Mouse (Mus musculus) heart, adult 2 months (tissue): ENCODE data around the gene Rpl9. TPM values are rescaled to one million over a fixed set of nuclear protein-coding genes. Genes with fewer than 3 reads are reported as not detected.

ENCODE experiments used
- DNase-seq, 2 experiments: peaks; one replicate each; pipeline ENCODE4 v3.0.0; 2021
- H3K27ac ChIP-seq: fragments of 200-600 bp; 2 replicates; pipeline ENCODE4 v1.8.1; 2022
- H3K27me3 ChIP-seq: fragments of 200-500 bp; 2 replicates; pipeline ENCODE4 v1.6.1; 2012; ENCODE audit warnings: mild to moderate bottlenecking, low read length, inconsistent platforms, mixed read lengths; ENCODE audit not compliant: control insufficient read depth, insufficient read depth
- H3K36me3 ChIP-seq: fragments of 200-500 bp; 2 replicates; pipeline ENCODE4 v1.6.1; 2012; ENCODE audit warnings: low read length, inconsistent platforms; ENCODE audit not compliant: control insufficient read depth, insufficient read depth
- H3K4me1 ChIP-seq: fragments of 200-500 bp; 2 replicates; pipeline ENCODE4 v1.6.1; 2011; ENCODE audit warnings: low read length; ENCODE audit not compliant: control insufficient read depth, insufficient read depth
- H3K4me3 ChIP-seq: fragments of 200-600 bp; 2 replicates; pipeline ENCODE4 v1.8.1; 2022
- H3K79me2 ChIP-seq: fragments of 200-500 bp; replicated peaks from 2 replicates; pipeline ENCODE4 v1.6.1; 2012; ENCODE audit warnings: mild to moderate bottlenecking, inconsistent platforms, low read length, moderate library complexity, mixed read lengths; ENCODE audit not compliant: control insufficient read depth, insufficient read depth
- H3K9ac ChIP-seq: fragments of 200-500 bp; 2 replicates; pipeline ENCODE4 v1.6.1; 2012; ENCODE audit warnings: low read depth, mild to moderate bottlenecking, control low read depth, inconsistent platforms, low read length, mixed read lengths
- CTCF ChIP-seq: fragments of 200-600 bp; IDR thresholded peaks from 2 replicates; pipeline ENCODE4 v1.8.1; 2022; ENCODE audit warnings: antibody characterized with exemption, mild to moderate bottlenecking, moderate library complexity
- EP300 ChIP-seq: fragments of 200-500 bp; IDR thresholded peaks from 2 replicates; pipeline ENCODE4 v1.6.1; 2011; ENCODE audit warnings: low read depth, low read length, control low read depth; ENCODE audit not compliant: insufficient read depth
- POLR2A ChIP-seq: fragments of 200-500 bp; IDR thresholded peaks from 2 replicates; pipeline ENCODE4 v1.6.1; 2011; ENCODE audit warnings: mild to moderate bottlenecking, low read depth, low read length, control low read depth; ENCODE audit not compliant: insufficient read depth
- WGBS: fragments of 180-500 bp; shearing (Covaris S2); methylation state at CpG from one replicate; pipeline ENCODE4 v1.1.7; 2018; 5-methylcytosine and 5-hydroxymethylcytosine counted together
- intact Hi-C: fragments of 180-260 bp; cut with DNase I; formaldehyde crosslinking; loops from one replicate; pipeline ENCODE4 v1.15.1; 2025
- polyA plus RNA-seq: library from polyadenylated mRNA; depleted of rRNA; stranded (reverse); fragments of >200 nt; gene quantifications from 2 replicates; pipeline ENCODE4 v1.2.3, GENCODE M21; 2012
- total RNA-seq, 2 experiments: library from RNA; stranded (reverse); gene quantifications; 2 replicates each; pipeline ENCODE4 v1.2.3; 2021

Gene Rpl9
- total and polyA plus RNA-seq, 3 experiments = 190 to 715 (median 592) TPM

DNA sequence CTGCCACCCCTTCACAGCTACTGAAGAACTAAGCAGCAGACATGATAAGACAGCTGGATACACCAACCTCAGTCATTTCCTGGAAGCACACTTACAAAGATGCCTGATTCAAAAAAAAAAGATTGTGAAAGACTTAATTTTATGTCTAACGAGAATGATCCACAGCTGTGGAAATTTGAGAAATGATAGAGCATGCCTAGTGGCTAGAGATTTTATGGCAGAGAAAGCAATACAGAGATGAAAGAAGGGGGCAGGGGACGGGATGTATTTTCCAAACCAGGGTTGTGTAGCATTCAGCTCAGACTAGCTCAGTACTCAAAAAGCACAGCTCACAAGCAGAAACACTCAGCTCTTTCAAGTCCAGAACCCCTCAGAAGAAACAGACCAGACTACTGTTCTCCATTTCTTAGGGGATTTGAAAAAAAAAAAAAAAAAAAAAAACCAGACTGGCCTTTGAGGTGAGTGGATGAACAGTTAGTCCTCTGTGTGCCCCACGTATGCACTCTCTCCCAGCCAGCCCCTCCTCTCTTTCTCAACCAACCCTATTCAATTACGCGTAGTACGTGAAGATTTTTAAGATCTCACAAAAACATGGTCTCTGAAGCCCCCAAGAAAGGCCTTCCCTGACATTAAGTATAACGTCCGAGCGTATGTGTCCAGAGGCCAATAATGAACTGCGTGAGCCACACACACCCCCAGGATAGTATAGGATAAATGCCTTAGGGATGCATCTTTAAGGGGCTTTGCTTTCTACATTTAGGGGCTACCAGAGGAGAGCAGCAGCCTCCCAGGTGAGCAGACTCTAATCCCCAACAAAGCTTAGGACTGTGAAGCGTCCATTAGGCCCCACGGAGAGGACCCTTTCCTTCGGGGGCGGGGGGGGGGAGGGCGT is 43.5 kb upstream of the Rpl9 start:
- Histone ChIP-seq H3K4me1 (peaks cover 2% of the 10 kb centered on the region; the same call in 1 of the 2 replicates), H3K36me3 (no peaks in the 10 kb centered on the region), H3K9ac (peak overlapping the region; percentile 93), H3K4me3 (peak overlapping the region; percentile 87), H3K27me3 (no peaks in the 10 kb centered on the region), H3K27ac (peak overlapping the region; percentile 96), H3K79me2 (no peaks in the 10 kb centered on the region; the same call in 1 of the 2 replicates)
- no peak for TF ChIP-seq POLR2A
- TF ChIP-seq EP300 = no peak
- no peak for TF ChIP-seq CTCF
- WGBS = 10% methylated on average over 15 of the region's 15 CpGs
- DNase-seq = no peak
- intact Hi-C loops = loop anchor here (1.0 to 5.0 kb wide), 2 partner anchors 58 to 103 kb away; partner anchors contain the start of genes Gm43552, Smim14 and Ube2k

DNA sequence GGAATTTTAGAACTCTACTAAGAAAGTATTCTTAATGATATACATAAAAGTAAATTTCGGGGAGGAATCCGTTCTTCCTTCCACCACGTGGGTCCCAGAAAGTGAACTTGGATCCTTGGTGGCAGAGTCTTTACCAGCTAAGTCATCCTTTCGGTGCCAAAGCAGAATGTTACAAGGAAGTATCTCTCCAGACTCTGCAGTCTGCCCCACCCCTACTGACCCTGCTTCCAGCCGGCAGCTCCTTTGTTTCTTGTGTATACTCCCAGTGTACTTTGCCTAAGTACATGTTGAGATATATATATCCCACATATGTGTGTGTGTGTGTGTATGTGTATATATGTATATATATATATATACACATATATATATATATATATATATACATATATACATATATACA is 38.2 kb upstream of the Rpl9 start:
- DNase-seq = no peak
- no peaks in the 10 kb centered on the region; the same call in 1 of the 2 replicates for H3K79me2 ChIP-seq
- WGBS = 83% methylated on average over 5 of the region's 5 CpGs
- no peak overlapping the region for H3K4me3 ChIP-seq
- no peaks in the 10 kb centered on the region for H3K4me1 ChIP-seq
- no peak overlapping the region for H3K9ac ChIP-seq
- intact Hi-C loops = no loop called here
- TF ChIP-seq CTCF = no peak
- TF ChIP-seq POLR2A = no peak
- no peak for TF ChIP-seq EP300
- H3K36me3 ChIP-seq = no peaks in the 10 kb centered on the region
- no peak overlapping the region for H3K27ac ChIP-seq
- no peaks in the 10 kb centered on the region for H3K27me3 ChIP-seq

DNA sequence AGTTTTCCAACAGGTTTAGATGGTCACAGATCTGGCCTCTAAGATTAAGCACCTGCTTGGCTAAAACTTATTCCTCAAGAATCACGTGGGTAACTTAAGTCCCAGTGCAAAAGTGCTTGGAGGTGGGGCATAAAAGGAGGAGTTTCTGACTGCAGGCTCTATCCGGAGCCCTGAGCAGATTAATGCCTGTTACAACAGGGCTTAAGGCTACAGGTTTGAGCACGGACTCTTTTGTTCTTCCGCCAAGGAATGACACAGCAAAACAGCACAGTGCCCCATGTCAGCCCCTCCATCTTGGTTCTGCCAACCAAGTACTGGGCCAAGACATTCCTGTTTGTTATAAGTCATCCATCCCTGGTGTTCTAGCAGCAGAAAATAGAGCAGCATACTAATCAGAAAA is 37.1 kb upstream of the Rpl9 start:
- no peaks in the 10 kb centered on the region for H3K36me3 ChIP-seq
- intact Hi-C loops = no loop called here
- H3K27me3 ChIP-seq = no peaks in the 10 kb centered on the region
- H3K79me2 ChIP-seq = no peaks in the 10 kb centered on the region; the same call in 1 of the 2 replicates
- TF ChIP-seq EP300 = no peak
- TF ChIP-seq CTCF = no peak
- WGBS = 55% methylated on average over 4 of the region's 4 CpGs
- H3K9ac ChIP-seq = no peak overlapping the region
- H3K27ac ChIP-seq = no peak overlapping the region
- no peak overlapping the region for H3K4me3 ChIP-seq
- DNase-seq = no peak
- H3K4me1 ChIP-seq = no peaks in the 10 kb centered on the region

DNA sequence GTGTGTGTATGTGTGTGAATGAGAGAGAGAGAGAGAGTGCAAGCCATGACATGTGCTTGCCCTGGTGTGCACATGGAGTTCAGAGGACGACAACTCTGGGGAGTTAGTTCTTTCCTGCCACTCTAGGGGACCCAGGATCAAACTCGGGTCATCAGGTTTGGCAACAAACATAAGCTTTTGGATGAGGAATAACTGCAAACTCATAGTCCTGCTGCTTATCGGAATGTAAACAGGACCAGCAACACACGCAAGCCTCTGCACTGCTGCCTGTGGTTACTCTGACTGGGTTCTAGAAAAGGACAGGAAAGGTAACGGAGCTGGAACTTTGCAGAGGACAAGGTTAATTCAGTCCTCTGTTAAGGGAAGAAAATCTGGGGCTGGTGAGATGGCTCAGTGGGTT is 34.0 kb upstream of the Rpl9 start:
- Histone ChIP-seq H3K79me2 (no peaks in the 10 kb centered on the region; the same call in 1 of the 2 replicates), H3K27ac (no peak overlapping the region), H3K27me3 (no peaks in the 10 kb centered on the region), H3K9ac (no peak overlapping the region), H3K4me1 (no peaks in the 10 kb centered on the region), H3K4me3 (no peak overlapping the region), H3K36me3 (no peaks in the 10 kb centered on the region)
- 80% methylated on average over 5 of the region's 5 CpGs for WGBS
- no peak for TF ChIP-seq POLR2A
- TF ChIP-seq EP300 = no peak
- no peak for TF ChIP-seq CTCF
- no peak for DNase-seq
- intact Hi-C loops = no loop called here

DNA sequence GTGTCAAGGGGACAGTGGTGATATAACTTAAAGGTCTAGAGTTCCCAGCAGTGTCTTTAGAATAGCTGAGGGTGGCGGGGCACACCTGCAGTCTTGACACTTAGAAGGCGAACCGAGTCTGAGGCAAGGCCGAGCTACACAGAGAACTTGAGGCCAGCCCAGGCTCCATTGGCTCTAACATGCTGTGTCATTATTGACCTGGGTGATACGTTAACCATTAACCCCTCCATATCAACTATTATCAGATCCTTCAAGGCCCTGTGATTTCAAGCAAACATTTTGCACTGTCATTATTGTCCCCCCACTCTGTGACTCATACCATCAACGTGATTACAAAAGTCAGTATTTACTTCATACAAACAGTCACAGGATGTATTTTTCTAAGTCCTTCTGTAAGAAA is 33.0 kb upstream of the Rpl9 start:
- H3K9ac ChIP-seq = no peak overlapping the region
- H3K4me3 ChIP-seq = no peak overlapping the region
- H3K27me3 ChIP-seq = no peaks in the 10 kb centered on the region
- TF ChIP-seq EP300 (no peak), POLR2A (no peak), CTCF (no peak)
- WGBS = 88% methylated on average over 6 of the region's 6 CpGs
- H3K4me1 ChIP-seq = no peaks in the 10 kb centered on the region
- intact Hi-C loops = no loop called here
- no peak for DNase-seq
- H3K27ac ChIP-seq = no peak overlapping the region
- no peaks in the 10 kb centered on the region for H3K36me3 ChIP-seq
- no peaks in the 10 kb centered on the region for H3K79me2 ChIP-seq

DNA sequence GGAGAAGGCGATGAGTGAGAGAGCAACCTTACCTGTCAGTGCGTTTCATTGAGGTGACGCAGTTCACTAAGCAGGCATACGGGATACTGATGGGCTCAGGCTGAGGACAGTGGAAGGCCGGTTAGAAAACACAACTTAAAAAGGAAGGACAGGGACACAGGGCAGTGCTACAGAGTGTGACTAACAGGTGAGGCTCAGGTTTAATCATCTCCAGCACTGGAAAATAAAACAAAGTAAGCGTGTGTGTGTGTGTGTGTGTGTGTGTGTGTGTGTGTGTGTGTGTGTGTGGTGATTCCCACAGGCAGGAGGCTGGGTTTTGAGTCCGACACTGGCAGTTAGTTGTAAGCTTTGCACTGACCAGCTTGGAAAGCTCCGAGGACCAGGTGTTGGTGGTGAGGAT is 31.6 kb upstream of the Rpl9 start:
- H3K27ac ChIP-seq = no peak overlapping the region
- 91% methylated on average over 8 of the region's 8 CpGs for WGBS
- no peak for TF ChIP-seq CTCF
- H3K79me2 ChIP-seq = no peaks in the 10 kb centered on the region
- H3K4me3 ChIP-seq = no peak overlapping the region
- no peaks in the 10 kb centered on the region for H3K36me3 ChIP-seq
- no peak overlapping the region for H3K9ac ChIP-seq
- DNase-seq = no peak
- H3K27me3 ChIP-seq = no peaks in the 10 kb centered on the region
- no peaks in the 10 kb centered on the region for H3K4me1 ChIP-seq
- intact Hi-C loops = no loop called here
